Mouse (Mus musculus): Measurements from ENCODE around the gene Smndc1. TPM values are rescaled to one million over a fixed set of nuclear protein-coding genes. Genes with fewer than 3 reads are reported as not detected.
A peak's percentile ranks its signal among the peaks of the same experiment; 100 is the strongest.

Gene Smndc1
- 28.0 and 31.0 TPM in 2 replicates for polyA plus RNA-seq (2015; fragmentation: Nextera tagmentation; extraction: Ambion mirVana)

DNA sequence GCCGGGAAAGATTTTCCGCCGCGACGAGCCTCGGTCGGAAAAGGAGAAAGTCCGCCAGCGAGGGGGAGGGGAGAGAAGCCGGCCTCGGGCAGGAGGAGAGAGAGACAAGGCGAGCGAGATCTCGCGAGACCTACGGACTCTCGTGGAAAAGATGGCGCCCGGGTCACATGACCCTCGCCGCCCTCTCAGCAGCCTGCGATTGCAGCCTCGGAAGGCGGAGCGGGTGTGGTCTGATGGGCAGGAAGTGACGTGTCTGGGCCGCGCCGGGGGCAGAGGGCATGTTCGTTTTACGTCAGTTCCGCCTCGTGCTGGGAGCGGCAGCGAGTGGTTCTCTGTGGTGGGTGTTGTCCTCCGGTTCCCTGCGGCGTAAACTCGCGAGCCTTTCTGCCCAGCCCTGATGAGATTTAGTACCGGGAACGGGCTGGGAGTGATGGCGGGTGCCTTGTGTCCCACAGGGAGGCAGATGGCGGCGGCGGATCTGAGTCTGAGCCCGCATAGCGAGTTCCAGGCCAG lies at the start of gene Smndc1:
Gene Smndc1, minus strand, starts transcription at position 84 of the 513 bp plus-strand sequence.
- Histone ChIP-seq H3K36me3 (peaks cover 33% of the 10 kb centered on the region), H3K4me2 (peak within 1 kb of the TSS; percentile 83), H3K27me3 (no peaks in the 10 kb centered on the region), H3K4me3 (replicated peaks) (peak within 1 kb of the TSS; percentile 99), H3K27ac (peak within 1 kb of the TSS; percentile 95), H3K4me1 (replicated peaks) (peaks cover 56% of the 10 kb centered on the region), H3K9ac (peak within 1 kb of the TSS; percentile 99), H3K9me3 (replicated peaks) (no peaks in the 10 kb centered on the region)
- DNase-seq (peak; percentile 99), ATAC-seq (ENCODE audit: low read depth) (peak; percentile 96)
- under 1% methylated on average over 48 of the region's 48 CpGs for WGBS (ENCODE audit: insufficient replicate concordance)

DNA sequence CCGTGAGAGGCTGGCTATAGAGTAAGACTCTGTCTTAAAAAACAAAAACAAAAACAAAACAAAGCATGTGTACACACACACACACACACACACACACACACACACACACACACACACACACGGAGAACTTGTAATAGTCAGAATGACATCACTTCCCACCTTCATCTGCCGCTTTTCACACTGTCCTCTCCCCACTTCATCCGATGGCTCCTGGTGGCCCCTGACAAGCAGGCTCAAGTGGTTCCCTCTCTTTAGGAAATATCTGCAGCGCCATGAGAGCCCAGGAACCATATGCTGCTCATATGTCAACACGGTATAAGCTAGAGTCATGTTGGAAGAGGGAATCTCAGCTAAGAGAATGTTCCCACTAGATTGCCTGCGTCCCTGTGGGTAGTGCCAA lies 49.0 kb upstream of the Smndc1 start:
- H3K27me3 ChIP-seq, result no peaks in the 10 kb centered on the region
- H3K4me2 ChIP-seq, result no peak overlapping the region
- no peak overlapping the region for H3K9ac ChIP-seq
- DNase-seq, result no peak
- no peaks in the 10 kb centered on the region for H3K36me3 ChIP-seq
- no peak for ATAC-seq (ENCODE audit: low read depth)
- H3K4me1 ChIP-seq (replicated peaks), result peaks cover 23% of the 10 kb centered on the region
- H3K4me3 ChIP-seq (replicated peaks), result no peak overlapping the region
- no peak overlapping the region for H3K27ac ChIP-seq
- no peaks in the 10 kb centered on the region for H3K9me3 ChIP-seq (replicated peaks)
- WGBS (ENCODE audit: insufficient replicate concordance), result 59% methylated on average over 7 of the region's 7 CpGs

DNA sequence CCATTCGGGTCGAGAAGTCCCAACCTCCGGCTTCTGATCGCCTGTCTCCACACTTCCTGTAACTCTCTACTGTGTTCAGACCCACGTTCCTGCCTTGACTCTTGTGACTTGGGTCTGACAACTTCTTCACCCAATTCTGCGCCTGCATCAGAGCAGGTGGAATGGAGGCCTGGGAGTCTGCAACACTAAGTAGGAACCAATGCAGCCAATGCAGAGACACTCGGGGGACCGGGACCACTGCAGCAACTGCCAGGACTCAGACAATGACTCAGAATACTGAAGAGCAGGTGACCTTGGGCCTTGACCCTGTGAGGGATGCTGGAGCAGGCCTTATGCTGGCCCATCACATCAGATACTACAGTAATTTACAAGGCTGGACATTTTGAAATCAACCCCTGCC lies 47.6 kb upstream of the Smndc1 start:
- H3K9ac ChIP-seq, result no peak overlapping the region
- H3K4me2 ChIP-seq, result no peak overlapping the region
- no peak overlapping the region for H3K4me3 ChIP-seq (replicated peaks)
- H3K9me3 ChIP-seq (replicated peaks), result no peaks in the 10 kb centered on the region
- peaks cover 23% of the 10 kb centered on the region for H3K4me1 ChIP-seq (replicated peaks)
- no peak for ATAC-seq (ENCODE audit: low read depth)
- no peaks in the 10 kb centered on the region for H3K27me3 ChIP-seq
- no peaks in the 10 kb centered on the region for H3K36me3 ChIP-seq
- WGBS (ENCODE audit: insufficient replicate concordance), result 54% methylated on average over 8 of the region's 8 CpGs
- peak overlapping the region; percentile 48 for H3K27ac ChIP-seq
- no peak for DNase-seq

DNA sequence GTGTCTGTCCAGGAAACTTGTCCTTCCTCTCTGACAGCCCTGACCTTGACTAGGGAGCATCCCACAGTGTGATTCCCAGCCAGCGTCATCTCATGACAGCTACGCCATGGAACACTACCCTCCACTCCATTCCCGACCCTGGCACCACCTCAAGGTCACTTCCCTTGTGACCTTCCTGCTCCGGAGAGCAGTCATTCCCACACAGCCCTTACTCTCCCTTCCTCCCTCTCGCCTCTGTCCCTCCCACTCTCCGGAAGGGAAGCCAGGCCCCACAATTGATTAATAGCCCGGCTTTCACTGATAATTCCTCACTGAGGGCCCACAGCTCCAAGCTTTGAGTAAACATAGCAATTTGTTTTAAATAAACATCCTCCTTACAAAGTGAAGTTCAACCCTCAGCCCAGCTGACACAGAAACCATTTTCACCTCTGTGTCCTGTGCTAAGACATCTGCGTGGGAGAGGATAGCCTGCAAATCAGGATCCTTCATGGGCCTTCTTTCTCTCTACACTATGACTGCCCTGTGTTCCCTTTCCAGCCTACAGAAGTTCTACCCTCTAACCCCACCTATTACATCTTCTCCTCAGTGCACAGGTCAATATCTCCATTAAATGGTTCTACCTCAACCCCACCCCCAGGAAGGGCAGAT lies 47.1 kb upstream of the Smndc1 start:
- Histone ChIP-seq H3K27me3 (no peaks in the 10 kb centered on the region), H3K4me3 (replicated peaks) (no peak overlapping the region), H3K9ac (no peak overlapping the region), H3K4me2 (no peak overlapping the region), H3K9me3 (replicated peaks) (no peaks in the 10 kb centered on the region), H3K27ac (peak overlapping the region; percentile 48; the same call in 1 of the 2 replicates), H3K4me1 (replicated peaks) (peaks cover 23% of the 10 kb centered on the region), H3K36me3 (no peaks in the 10 kb centered on the region)
- DNase-seq (no peak), ATAC-seq (ENCODE audit: low read depth) (peak; percentile 71)
- WGBS (ENCODE audit: insufficient replicate concordance), result 37% methylated on average over 8 of the region's 8 CpGs

DNA sequence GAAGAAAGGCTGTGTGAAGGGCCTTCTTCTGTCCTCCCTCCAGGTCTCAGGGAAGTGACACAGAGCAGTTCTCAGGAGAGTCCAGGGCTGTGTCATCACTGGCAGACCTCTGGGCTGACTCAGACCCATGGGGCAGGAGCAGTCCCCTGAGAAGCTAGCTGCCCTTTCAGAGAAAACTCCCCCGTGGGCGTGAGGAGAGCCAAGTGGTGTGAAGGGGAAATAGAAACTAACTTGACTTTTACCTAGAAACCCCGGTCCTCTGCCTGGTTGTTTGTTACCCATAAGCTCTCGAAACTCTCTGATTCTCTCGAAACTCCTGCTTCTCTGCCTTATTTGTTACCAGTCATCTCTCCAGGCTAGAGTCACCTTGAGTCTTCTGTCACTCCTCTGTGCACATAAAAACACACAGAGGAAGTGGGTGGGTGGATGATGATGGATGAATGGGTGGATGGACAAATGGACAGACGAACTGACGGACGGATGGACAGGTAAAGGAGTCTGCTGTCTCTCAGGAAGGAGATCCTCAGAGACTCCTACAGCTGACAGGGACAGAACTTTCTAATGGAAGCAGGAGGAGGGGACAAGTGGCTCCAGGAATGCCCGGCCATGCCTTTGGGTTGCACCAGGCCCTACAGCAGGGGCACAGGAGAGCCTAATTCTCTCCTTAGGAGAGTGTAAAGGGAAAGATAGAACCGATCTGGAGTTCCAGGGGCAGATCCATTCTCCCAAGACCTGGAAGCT lies 43.7 kb upstream of the Smndc1 start:
- ATAC-seq (ENCODE audit: low read depth), result no peak
- Histone ChIP-seq H3K4me1 (replicated peaks) (peaks cover 16% of the 10 kb centered on the region), H3K36me3 (no peaks in the 10 kb centered on the region), H3K27me3 (no peaks in the 10 kb centered on the region), H3K4me2 (no peak overlapping the region), H3K4me3 (replicated peaks) (no peak overlapping the region), H3K9me3 (replicated peaks) (no peaks in the 10 kb centered on the region), H3K27ac (no peak overlapping the region), H3K9ac (no peak overlapping the region)
- DNase-seq, result no peak
- 62% methylated on average over 10 of the region's 10 CpGs for WGBS (ENCODE audit: insufficient replicate concordance)

DNA sequence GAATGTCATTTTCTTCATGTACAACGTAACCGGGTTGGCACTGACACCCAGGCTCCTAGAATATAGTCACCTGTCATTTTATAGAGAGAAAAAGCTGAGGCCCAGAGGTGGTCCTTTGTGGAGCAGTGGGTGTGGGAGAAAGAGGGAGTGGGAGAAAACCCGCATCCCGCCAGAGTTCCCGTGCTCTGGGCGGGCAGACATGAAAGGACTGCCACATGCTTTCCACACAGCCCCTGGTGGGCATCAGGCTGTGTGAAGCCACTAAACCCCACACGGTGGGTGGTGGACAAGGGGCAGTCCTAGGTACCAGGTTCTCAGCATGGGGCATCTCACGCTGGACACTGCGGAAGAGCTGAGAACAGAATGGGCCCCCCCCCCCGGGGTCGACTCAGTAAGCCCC lies 40.6 kb upstream of the Smndc1 start:
- H3K36me3 ChIP-seq, result no peaks in the 10 kb centered on the region
- H3K27ac ChIP-seq, result no peak overlapping the region
- no peak overlapping the region for H3K9ac ChIP-seq
- no peak overlapping the region for H3K4me3 ChIP-seq (replicated peaks)
- no peaks in the 10 kb centered on the region; the same call in 1 of the 2 replicates for H3K27me3 ChIP-seq
- H3K4me1 ChIP-seq (replicated peaks), result no peaks in the 10 kb centered on the region
- DNase-seq (no peak), ATAC-seq (ENCODE audit: low read depth) (no peak)
- 81% methylated on average over 11 of the region's 11 CpGs for WGBS (ENCODE audit: insufficient replicate concordance)
- no peak overlapping the region for H3K4me2 ChIP-seq
- H3K9me3 ChIP-seq (replicated peaks), result no peaks in the 10 kb centered on the region

DNA sequence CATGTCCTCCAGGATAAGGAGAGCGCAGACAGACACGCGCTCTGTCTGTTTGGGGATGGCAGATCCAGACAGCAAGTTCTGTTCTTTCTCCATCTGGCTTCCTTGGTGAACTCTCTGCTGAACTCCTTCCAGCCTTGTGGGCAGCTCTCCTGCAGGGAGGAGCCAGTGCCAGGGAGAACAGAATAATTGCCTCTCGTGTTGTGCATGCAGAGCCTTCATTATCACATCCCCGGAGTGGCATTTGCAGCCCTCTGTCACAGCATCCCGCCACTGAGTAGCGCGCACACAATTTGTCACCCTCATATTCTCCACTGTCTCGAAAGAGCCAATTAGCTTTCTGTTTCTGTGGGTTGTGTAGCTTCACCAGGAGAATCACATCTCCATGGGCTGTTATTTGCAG lies 40.0 kb upstream of the Smndc1 start:
- WGBS (ENCODE audit: insufficient replicate concordance), result 62% methylated on average over 9 of the region's 9 CpGs
- H3K9me3 ChIP-seq (replicated peaks), result no peaks in the 10 kb centered on the region
- DNase-seq (no peak), ATAC-seq (ENCODE audit: low read depth) (no peak)
- no peak overlapping the region for H3K4me3 ChIP-seq (replicated peaks)
- H3K27ac ChIP-seq, result no peak overlapping the region
- no peak overlapping the region for H3K4me2 ChIP-seq
- H3K36me3 ChIP-seq, result no peaks in the 10 kb centered on the region
- H3K27me3 ChIP-seq, result no peaks in the 10 kb centered on the region; the same call in 1 of the 2 replicates
- H3K4me1 ChIP-seq (replicated peaks), result no peaks in the 10 kb centered on the region
- H3K9ac ChIP-seq, result no peak overlapping the region

- 51% methylated on average over 8 of the region's 8 CpGs for WGBS (ENCODE audit: insufficient replicate concordance)
- no peak for DNase-seq
- Histone ChIP-seq H3K27me3 (peaks cover 23% of the 10 kb centered on the region), H3K9me3 (replicated peaks) (no peaks in the 10 kb centered on the region), H3K36me3 (no peaks in the 10 kb centered on the region), H3K27ac (no peak overlapping the region), H3K4me1 (replicated peaks) (peaks cover 15% of the 10 kb centered on the region), H3K4me3 (replicated peaks) (no peak overlapping the region), H3K9ac (no peak overlapping the region), H3K4me2 (no peak overlapping the region)
- ATAC-seq (ENCODE audit: low read depth), result no peak
Observed at GRCm38 (mm10) chr19:53427817-53428216, 37.4 kb upstream of the Smndc1 start.

- H3K4me3 ChIP-seq (replicated peaks), result no peak overlapping the region
- WGBS (ENCODE audit: insufficient replicate concordance), result 62% methylated on average over 7 of the region's 7 CpGs
- no peaks in the 10 kb centered on the region for H3K9me3 ChIP-seq (replicated peaks)
- DNase-seq, result no peak
- no peak overlapping the region for H3K27ac ChIP-seq
- peaks cover 28% of the 10 kb centered on the region for H3K27me3 ChIP-seq
- no peak overlapping the region for H3K4me2 ChIP-seq
- no peaks in the 10 kb centered on the region for H3K36me3 ChIP-seq
- peaks cover 15% of the 10 kb centered on the region for H3K4me1 ChIP-seq (replicated peaks)
- H3K9ac ChIP-seq, result no peak overlapping the region
- ATAC-seq (ENCODE audit: low read depth), result no peak
Observed at GRCm38 (mm10) chr19:53427346-53427745, 37.0 kb upstream of the Smndc1 start.

GRCm38 (mm10) chr19:53425824-53426223 lies 35.4 kb upstream of the Smndc1 start:
- Histone ChIP-seq H3K4me1 (replicated peaks) (peaks cover 24% of the 10 kb centered on the region), H3K27ac (no peak overlapping the region), H3K4me2 (no peak overlapping the region), H3K36me3 (no peaks in the 10 kb centered on the region), H3K4me3 (replicated peaks) (no peak overlapping the region), H3K27me3 (peaks cover 28% of the 10 kb centered on the region), H3K9ac (no peak overlapping the region), H3K9me3 (replicated peaks) (no peaks in the 10 kb centered on the region)
- WGBS (ENCODE audit: insufficient replicate concordance), result 57% methylated on average over 8 of the region's 8 CpGs
- no peak for DNase-seq
- no peak for ATAC-seq (ENCODE audit: low read depth)

- H3K27me3 ChIP-seq, result peaks cover 28% of the 10 kb centered on the region
- H3K4me1 ChIP-seq (replicated peaks), result peaks cover 28% of the 10 kb centered on the region
Observed at GRCm38 (mm10) chr19:53424629-53425028, 34.3 kb upstream of the Smndc1 start.

More at GRCm38 (mm10) chr19:53424629-53425028, 34.3 kb upstream of the Smndc1 start:
- Histone ChIP-seq H3K27ac (peak overlapping the region; percentile 12; the same call in 1 of the 2 replicates), H3K4me2 (peak overlapping the region; percentile 23), H3K9me3 (replicated peaks) (no peaks in the 10 kb centered on the region), H3K9ac (no peak overlapping the region), H3K4me3 (replicated peaks) (no peak overlapping the region), H3K36me3 (no peaks in the 10 kb centered on the region)
- DNase-seq (no peak), ATAC-seq (ENCODE audit: low read depth) (no peak)
- 18% methylated on average over 18 of the region's 18 CpGs for WGBS (ENCODE audit: insufficient replicate concordance)
